Mouse (Mus musculus) lung, postnatal 36 days (tissue): ENCODE measurements at regions not wholly inside any gene's neighbourhood (a gene's known extent, or its start where the extent isn't known, plus 50 kb on each side); places are given as distances from the start of the nearest gene placed in this dataset.
A peak's percentile ranks its signal among the peaks of the same experiment; 100 is the strongest.

Experiments used
- DNase-seq: peaks from one replicate; pipeline ENCODE4 v3.0.0; 2022; ENCODE audit warnings: mixed read lengths

DNA sequence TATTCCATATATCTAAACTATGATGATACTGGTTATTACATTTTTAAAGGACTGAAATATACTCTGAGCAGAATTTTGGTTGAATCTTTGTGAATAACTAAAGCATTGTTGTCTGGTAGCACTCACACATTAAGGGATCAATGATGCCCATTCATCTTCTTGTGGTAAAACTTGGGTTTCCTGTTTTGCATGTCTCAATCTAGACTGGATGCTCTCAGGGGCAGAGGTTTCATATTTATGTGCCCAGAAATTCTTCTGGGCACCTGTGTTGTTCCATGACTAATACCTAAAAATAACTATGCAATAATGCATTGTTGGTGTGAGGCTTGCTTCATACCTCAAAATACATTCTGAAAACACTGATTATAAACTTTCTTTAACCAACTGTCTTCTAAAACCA lies 2472.7 kb upstream of the Gm7489 start:
- DNase-seq = no peak

DNA sequence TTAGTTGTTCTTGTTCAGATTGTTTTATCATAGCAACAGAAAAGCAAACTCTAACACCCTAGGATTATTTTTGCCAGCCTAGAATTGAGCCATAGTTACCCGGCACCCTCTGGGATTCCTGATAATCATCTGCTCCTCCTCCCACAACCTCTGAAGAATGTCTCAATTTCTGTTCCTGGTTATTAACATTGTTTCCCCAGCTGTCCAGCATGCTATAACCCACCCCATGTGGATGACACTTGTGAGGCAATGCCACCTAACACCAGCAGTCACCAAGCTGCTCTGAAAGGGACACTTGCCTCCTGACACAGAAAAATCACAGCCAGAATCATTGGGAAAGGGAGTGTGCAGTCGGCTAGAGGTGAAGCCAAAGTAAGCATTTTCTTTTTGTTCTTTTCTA lies 2442.1 kb upstream of the Gm7489 start:
- no peak for DNase-seq

DNA sequence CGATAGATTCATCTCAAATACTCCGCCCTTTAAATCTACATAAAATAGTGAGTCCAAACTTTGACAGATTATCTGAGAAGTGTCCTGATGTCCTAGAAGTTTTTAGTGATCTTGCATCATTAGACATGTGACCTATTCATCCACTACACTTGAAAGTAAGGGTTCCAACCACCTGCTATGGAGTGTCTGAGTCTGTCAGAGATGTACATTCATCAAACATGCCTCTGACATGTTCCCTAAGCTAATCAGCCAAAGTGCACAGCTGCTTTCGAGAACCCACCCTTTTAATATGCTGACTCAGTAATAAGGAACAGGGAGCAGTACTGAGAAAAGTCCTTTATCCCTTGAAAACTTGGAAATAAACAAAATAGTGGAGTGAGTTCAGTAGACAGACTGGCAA lies 2414.8 kb upstream of the Gm7489 start:
- DNase-seq = no peak

DNA sequence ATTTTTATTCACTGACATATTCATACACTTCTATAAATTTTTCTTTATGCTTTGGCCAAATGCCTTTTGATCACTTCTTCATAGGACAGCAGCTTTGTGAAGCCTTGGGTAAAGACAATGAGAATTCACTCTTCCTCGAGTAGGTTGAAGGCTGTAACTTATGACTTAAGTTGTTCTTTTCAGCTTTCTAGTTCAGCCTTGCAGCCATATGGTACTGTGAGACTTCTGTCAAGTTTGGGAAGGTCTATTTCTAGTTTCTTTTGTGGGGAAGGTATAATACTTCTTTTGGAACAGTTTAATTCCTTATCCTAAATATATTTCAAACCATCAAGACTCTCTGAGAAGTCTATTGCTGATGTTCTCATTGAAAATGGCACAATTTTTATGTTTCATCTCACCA lies 2413.6 kb upstream of the Gm7489 start:
- no peak for DNase-seq

DNA sequence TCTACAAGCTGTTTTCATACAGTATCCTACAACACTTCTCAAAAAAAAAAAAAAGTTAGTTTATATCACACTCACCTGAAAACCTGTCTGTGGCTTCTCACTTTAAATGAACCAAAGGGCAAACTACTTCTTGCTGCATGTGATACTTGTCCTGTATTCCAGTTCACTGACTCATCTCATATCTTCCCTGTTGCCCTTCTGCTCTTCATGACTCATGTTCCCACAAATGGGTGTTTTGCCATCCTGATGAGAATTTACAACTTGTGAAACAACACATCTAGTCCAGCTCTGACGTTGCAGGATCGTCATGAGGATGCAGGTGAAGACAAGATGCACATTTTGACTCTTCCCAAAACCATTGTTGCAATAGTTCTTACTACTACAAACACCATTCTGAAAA lies 2412.7 kb upstream of the Gm7489 start:
- no peak for DNase-seq

DNA sequence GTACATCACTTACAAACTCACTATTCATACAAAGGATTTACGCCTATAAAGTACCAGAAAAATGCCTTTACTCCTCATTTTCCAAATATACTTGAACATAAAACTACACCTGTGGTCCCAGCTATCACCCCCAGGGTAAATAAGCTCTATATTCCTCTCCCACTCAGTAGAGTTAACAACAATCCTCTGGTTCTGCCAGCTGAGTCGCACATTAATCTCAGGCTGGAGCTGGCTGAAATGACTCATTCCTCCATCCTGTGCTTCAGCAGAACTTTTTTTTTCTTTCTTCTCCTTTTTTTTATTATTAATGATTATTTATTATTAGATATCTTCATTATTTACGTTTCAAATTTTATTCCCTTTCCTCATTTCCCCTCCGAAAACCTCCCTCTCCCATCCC lies 2402.8 kb upstream of the Gm7489 start:
- no peak for DNase-seq

DNA sequence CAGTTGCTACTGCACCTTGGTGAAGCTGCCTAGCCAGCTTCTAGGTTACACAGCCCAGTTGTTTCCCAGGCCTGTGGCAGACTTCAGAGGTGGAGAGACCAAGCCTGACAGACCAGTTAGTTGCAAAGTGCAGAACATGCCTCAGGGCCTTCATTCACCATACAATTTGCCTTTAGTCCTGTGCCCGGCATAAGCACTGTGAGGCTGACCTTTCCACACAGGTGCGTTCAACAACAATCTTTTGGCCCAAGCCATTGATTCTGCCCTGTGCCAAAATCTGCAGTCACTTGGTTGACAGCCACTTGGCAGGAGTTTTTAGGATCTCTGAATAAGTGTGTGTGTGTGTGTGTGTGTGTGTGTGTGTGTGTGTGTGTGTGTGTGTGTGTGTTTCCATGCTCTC lies 2400.5 kb upstream of the Gm7489 start:
- DNase-seq = no peak

DNA sequence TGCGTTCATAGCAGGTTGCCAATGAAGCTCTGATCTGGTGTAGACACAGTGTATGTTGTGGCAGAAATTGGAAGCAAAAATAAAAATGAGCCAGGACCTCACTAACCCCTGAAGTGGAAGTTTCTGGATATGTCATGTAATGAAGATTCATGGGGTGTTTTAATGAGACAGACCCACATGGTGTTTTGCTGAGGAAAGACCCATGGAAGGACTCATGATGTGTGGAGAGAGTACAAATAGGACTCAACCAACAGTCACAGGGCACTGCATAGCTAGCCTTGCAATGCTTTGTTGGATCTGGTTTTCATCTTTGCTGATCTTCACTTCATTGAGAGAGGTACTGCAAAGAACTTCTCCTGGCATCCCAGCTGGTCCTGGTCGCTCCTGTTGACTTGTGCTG lies 2399.2 kb upstream of the Gm7489 start:
- no peak for DNase-seq

DNA sequence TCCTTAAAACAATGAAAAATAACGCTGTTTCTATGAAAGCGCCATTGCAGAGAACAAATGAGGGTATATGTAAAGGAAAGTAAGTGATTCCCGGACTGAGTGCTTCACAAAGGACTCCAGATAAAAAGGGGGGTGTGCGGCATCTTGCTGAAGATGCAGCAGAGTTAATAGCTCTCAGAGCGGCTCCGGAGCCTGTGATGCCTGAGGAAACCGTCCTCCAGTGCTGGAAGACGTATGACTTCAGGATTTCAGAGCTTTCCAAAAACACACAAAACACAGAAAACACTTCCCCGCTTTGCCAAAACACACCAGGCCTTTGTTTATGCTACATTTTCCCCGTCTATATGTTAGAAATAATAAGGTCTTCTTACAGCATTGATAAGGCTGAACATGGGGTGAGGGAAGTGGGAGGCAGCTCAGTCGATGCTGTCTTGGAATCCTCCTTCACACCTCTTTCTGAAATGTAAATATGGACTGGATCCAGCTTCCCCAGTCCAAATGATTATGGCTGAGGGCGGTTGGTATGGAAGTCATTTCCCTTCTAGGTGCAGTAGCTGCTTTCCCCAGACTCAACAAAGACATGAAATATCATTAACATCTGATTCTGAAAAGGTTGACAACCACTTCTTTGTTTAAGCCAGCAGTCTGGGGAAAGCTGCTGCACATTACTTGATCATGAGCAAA lies 2382.5 kb upstream of the Gm7489 start:
- DNase-seq = no peak

DNA sequence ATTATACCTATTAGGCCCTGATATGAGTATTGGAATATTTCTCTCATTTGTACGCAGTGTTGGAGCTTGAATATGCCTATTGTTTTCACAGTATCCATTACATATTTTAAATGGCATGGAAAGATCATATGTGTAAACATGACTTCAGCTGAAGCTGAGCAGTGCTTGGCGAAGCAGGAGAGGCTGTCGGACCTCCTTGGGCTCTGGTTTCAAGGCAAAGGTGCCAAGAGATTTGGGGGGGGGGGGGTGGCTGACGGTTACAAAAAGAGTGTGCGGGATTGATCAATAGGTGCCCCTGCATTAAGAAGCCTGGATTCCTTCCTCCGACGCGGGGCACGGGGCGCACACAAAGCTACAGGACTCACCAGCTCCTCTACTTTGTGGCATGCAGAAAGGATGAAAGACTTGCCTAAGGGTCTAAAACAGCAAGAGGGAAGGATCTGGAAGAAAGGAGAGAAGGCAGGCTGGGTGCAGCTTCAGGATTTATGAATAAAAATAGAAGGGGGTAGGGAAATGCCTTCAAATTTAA lies 2381.9 kb upstream of the Gm7489 start:
- DNase-seq = no peak

DNA sequence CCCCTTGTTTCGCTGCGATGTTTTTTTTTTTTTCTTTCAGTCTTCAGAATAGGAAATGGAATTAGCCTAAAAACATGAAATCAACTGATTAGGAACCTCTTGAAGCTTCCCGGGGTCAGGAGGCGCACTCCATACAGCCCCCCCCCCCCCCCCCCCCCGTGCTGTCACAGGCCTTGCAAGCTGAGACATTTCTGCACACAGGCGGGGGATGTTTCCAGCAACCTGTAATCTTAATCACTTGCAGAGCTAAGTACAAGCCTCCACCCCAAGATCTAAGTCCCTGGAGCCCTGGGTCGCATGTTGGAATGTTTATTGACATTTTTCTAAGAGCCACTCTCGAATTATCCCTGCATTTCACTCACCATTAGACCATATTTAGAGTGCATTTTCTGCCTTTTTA lies 2381.4 kb upstream of the Gm7489 start:
- no peak for DNase-seq

DNA sequence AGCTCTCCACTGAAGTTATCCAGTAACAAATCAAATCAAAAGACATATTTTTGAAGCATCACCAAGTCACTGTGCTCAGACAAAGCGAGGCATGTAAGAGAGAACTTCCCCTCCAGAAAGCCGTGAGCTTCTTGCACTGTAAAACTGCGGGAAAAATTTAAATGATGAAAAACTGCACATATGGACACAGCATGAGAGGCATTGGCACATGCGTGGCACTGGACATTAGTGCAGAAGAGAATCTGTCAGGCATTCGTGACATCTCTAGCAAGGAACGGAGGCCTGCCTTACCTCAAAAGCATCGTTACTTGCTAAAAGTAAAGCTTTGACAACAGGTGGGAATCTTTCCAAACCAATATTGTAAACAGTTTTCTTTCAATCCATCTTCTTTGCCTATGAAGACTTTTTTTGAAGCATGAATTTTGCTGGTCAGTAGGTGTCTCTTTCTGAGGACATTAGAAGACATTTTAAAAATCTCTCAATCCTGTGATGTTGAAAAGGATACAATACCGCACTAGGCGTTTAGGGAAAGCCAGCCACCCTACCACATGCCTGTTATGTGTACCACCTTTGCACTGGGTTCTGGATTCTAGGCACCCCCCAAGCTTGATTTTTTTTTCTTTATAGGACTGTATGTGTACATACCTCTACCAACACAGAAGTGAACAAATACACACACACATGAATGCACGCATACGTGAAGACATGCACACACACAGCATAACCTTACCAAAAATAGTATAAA lies 2380.5 kb upstream of the Gm7489 start:
- DNase-seq = no peak

DNA sequence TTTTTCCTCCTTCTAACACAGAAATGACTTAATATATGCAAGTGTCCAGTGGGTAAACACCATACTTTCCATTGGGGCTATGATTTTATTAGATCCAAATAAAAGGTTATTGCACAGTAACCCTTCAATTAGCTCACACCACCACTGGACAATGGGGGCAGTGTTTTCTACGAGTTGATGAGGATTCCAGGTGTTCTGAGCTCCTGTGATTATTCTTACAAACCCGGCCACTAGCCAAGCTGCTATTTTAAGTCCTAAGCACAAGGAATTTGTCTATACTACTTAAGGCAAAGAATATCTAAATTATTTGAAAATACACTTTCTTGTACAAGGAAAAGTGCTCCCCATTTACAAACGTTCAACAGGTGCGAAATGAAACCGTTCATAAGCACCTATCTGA lies 2379.9 kb upstream of the Gm7489 start:
- no peak for DNase-seq

DNA sequence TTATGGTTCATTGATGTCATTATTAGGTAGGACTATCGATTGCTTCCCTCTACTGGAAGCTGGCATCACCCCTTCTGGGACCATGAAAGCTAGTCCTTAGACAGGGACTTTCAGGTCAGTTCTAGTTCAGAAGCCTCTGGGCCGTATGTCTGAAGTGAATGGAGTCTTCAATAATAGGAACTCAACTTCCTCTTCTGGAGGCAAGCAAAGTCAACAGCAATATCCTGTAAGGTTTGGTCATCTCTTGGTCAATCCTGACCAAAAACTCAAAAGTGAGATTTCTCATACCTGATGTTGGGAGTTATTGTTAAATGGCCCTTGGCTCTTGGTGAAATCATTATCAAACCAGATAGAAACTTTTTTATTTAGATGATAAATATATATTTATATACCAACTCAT lies 2377.6 kb upstream of the Gm7489 start:
- DNase-seq = no peak

DNA sequence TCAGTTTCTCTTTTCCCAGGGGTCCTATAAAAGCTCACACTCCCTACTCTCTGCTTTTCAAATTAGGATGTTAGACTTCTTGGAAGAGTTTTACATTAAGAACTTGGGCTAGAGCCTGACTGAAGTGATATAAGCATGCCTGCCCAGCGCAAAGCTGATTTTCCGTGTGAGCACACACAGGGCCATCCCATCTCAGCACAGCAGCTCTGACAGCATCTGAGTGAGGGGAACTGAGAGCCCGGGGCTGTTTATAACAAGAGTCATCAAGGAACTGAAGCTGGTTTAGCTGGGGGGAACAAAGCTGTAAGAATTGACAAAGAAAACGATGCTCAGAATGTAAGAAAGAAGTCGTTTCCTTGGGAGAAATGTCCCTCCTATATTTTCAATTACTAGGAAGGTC lies 2373.4 kb upstream of the Gm7489 start:
- no peak for DNase-seq

DNA sequence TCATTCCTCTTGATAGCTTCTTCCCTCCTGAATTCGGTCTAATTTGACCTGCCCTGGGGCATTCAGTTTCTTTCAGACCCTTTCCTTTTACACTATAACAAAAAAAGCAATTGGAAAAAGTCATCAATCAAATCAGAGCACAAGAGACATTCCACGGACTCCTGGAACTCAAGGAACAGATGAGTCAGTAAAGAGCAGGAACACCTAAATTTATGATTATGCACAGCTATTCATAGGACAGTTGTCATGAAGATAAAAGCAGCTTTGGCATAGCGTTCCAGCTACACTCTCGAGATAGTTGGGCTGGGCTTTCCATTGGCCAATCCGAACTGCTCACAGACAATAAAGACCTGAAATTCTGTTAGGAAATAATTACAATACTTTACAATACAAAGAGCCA lies 2348.4 kb upstream of the Gm7489 start:
- no peak for DNase-seq

DNA sequence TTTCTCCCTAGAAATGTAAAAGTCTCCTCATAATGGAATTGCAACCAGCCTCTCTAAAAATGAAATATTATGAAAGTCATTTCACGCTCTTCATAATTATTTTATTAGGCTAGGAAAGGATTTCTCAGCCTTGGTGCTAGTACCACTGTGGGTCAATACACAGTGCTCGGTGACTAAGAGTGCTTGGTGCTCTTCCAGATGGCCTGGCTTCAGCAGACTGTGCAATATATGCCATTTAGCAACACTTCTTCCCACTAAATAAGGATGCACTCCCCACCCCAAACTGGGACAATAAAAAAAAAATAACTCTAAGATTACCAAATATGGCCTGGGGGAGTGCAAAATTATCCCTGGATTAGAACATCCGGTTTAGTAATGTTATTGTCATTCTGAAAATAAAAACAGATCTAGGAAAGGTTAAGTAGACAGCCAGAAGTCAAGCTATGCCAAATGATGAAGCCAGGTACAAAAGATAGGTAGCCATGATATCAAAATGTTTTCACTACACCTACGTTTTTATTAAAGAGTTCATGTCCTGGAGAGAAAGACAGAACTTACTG lies 2333.4 kb upstream of the Gm7489 start:
- DNase-seq = no peak

DNA sequence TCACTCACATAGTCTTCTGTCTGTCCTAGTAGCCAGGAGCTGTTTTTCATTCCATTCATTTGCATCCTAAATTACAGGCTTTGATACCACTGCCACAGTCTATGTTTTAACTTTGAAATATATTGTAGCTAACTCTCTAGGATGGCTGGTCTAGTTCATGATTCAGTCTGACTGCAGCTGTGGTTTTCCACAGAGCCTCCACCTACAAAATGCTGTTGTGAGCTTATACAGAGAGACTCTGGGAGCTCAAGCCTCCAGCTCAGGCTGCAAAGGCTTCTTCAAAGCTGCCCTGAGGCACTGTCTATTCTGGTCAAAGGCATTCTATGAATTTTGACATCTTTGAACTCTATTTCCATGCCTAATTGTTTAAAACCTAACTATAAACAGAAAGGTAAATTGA lies 2326.5 kb upstream of the Gm7489 start:
- no peak for DNase-seq

DNA sequence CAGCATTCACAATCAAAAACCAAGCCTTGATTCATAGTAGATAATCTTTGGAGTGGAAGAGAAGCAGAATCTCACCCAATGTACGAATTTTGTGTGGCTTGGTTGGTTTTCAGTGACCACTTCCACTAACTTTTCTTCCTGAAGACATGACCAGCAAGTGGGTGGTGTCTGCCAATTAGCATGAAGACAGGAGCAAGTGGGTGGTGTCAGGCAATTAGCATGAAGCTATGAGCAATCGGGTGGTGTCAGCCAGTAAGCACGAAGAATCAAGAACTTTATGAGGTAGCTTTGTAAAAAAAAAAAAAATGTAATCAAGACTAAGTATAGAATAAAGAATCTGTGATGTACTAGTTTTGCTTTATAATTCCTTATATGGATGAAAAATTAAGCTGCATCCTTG lies 2319.2 kb upstream of the Gm7489 start:
- DNase-seq = no peak

DNA sequence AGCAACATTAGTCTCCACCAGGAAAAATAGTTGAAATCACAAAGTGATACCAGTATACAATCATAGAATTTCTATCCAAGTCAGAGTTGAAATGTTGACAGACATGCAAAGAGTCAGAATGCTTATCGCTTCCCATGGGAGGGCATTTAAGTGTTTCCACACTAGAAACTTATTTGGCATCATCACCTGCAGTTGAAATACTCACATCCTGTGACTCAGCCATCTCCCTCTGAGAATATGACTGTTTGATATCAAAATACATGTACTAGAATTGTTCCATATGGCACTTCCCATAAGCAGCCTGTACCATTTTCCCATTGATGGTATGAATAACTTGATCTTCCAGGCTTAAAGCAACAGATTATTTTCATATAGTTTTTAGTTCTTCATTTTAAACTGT lies 2314.1 kb upstream of the Gm7489 start:
- no peak for DNase-seq

DNA sequence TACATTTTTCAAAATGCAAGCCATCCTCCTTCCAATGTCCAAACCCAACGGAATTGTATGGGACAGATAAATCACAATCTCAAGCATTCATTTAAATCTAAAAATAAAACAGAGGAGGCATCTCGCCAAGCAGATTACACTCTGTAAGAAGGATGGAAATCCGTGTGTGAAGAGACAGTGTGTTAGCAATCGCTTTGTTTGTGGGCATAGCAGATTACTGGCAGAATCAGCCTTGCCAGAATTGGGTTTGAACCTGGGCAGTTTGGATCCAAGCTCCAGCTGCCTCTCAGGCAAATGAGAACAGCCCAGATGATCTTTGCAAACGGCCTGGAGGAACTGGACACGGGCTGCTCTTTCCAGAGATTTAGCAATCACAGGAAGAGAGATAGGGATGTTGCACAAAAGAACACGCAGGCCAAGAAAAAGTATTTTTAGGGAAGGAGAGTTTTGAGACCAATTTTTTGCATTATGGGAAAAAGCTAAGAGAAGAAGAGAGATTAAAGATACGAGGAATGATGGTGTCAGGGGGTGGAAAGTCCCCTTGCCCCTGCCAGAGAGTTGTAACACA lies 2310.1 kb upstream of the Gm7489 start:
- DNase-seq = peak; percentile 19

DNA sequence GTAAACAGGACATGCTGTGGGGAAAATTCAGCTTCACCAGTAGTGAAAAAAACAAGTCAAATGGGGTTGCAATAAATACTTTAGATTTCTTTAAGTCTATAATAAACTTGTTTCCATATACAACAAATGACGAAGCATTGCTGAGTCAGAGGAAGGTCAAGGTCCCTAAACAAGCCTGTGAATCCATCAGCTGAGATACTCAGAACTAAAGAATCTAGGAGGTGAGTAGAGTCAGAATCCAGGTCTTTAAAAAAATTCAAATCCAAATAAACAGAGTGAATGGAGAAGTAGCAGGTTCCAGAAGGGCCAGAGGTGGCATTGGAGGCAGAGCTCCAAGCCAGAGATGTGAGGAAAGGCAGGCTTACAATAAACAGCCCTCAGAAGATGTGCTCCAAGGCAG lies 2301.1 kb upstream of the Gm7489 start:
- DNase-seq = no peak

DNA sequence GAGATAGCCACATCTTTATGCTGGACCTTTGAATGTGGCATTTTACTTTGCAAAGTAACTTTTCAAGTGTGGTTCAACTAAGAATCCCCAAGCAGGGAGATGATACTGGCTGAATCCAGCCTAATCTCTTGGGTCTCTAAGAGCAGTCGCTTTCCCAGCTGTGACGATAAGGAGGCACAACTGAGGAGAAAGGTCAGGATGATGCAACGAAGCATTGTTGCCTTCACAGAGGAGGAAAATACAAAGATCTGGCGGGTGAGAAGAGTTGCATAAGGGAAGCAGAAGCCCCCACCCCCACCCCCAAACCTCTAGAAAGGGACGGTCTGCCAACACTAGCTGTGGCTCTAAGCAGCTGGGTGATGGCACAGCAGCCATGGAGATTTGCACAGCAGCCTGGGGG lies 2298.6 kb upstream of the Gm7489 start:
- no peak for DNase-seq
